Mouse (Mus musculus) adipocyte (in vitro differentiated cells): ENCODE measurements around the gene Olfr1505.

ENCODE experiments used
- DNase-seq: peaks from one replicate; pipeline ENCODE4 v3.0.0-alpha.2; 2016; ENCODE audit warnings: low spot score

The Olfr1505 gene

DNA sequence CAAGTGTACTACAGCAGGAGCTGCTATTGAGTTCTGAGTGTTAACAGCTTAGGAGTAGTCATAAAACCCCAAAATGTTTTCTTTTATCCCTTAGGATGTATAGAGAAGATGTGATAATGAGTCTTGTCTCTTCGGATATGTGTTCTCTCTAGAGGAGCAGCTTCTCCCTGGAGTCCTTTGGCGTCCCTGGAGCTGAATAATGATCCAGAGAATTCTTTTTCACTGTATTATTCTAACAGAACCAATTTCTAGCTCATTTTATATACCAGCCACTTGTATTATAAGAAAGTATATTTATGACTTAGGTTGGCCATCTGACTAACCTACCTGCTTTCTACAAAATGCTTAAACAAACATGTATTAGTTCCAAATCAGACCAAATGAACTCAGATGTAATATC lies at the start of gene Olfr1505:
Gene Olfr1505, plus strand, starts transcription at position 301 of the 400 bp plus-strand sequence.
- no peak for DNase-seq

DNA sequence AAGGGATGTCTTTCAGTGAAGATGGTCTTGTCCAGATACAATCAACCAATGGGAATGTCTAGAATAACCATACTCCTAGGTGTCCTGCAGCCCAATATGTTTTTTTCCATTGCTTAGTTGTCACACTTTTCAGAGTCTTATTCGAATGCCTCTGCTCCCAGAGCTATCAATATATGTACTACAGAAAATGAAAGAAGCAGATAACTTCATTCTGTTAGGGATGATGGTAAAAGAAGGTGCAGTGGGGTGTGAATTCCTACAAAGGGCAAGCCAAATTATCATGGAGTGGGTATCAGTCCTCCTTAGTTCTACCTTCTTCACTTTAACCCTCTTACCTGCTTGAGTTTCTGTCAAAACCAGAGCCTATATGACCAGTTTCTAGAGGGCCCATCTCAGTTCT lies 15.5 kb upstream of the Olfr1505 start, which contains the start of gene Olfr1504:
Gene Olfr1504, minus strand, starts transcription at position 101 of the 400 bp plus-strand sequence.
- DNase-seq: no peak
